Mouse (Mus musculus) C2C12 (cell line): ENCODE measurements around the gene Hrk. TPM values are rescaled to one million over a fixed set of nuclear protein-coding genes. Genes with fewer than 3 reads are reported as not detected.
A peak's percentile ranks its signal among the peaks of the same experiment; 100 is the strongest.

Source experiments
- H3K27me3 ChIP-seq: one replicate; pipeline ENCODE4 v1.6.1; 2011; ENCODE audit not compliant: control insufficient read depth, insufficient read depth, insufficient read length
- H3K36me3 ChIP-seq: one replicate; pipeline ENCODE4 v1.6.1; 2011; ENCODE audit not compliant: control insufficient read depth, insufficient read depth
- H3K4me3 ChIP-seq: one replicate; pipeline ENCODE4 v1.5.1; 2011; ENCODE audit warnings: mild to moderate bottlenecking, control low read depth; ENCODE audit not compliant: poor library complexity, insufficient read depth, severe bottlenecking
- H3K79me2 ChIP-seq: one replicate; pipeline ENCODE4 v1.6.1; 2011; ENCODE audit not compliant: control insufficient read depth, insufficient read depth
- H3K79me3 ChIP-seq: one replicate; pipeline ENCODE4 v1.6.1; 2011; ENCODE audit warnings: low read depth, control low read depth
- H3ac ChIP-seq: one replicate; pipeline ENCODE3; 2011; ENCODE audit warnings: low read depth; ENCODE audit not compliant: control insufficient read depth, insufficient read length
- CEBPB ChIP-seq: IDR thresholded peaks from one replicate; pipeline ENCODE4 v1.6.1; 2011; ENCODE audit warnings: low read depth, mild to moderate bottlenecking, control low read depth, moderate library complexity
- CTCF ChIP-seq: IDR thresholded peaks from one replicate; pipeline ENCODE4 v1.5.1; 2011; ENCODE audit not compliant: control insufficient read depth, insufficient read depth, insufficient read length
- FOSL1 ChIP-seq: IDR thresholded peaks from one replicate; pipeline ENCODE4 v1.8.0; 2011; ENCODE audit warnings: mild to moderate bottlenecking, low read length; ENCODE audit not compliant: poor library complexity, insufficient read depth, severe bottlenecking
- MAX ChIP-seq: IDR thresholded peaks from one replicate; pipeline ENCODE4 v1.6.1; 2011; ENCODE audit warnings: mild to moderate bottlenecking, control low read depth
- MYOD1 ChIP-seq: IDR thresholded peaks from one replicate; pipeline ENCODE4 v1.6.1; 2011; ENCODE audit warnings: low read depth; ENCODE audit not compliant: control insufficient read depth, insufficient read length
- MYOG ChIP-seq: IDR thresholded peaks from one replicate; pipeline ENCODE4 v1.6.1; 2011; ENCODE audit not compliant: control insufficient read depth, insufficient read length; ENCODE audit errors: extremely low read depth
- USF1 ChIP-seq: IDR thresholded peaks from one replicate; pipeline ENCODE4 v1.6.1; 2011; ENCODE audit warnings: low read depth, mild to moderate bottlenecking, control low read depth, moderate library complexity
- polyA plus RNA-seq: library from polyadenylated mRNA; unstranded; fragments of >200 nt; fragmentation: generic; extraction: Trizol; gene quantifications from one replicate; pipeline ENCODE4 v1.2.1, GENCODE M21; 2012; ENCODE audit warnings: missing spikeins

Hrk gene
- polyA plus RNA-seq, 1 experiment: not detected

DNA sequence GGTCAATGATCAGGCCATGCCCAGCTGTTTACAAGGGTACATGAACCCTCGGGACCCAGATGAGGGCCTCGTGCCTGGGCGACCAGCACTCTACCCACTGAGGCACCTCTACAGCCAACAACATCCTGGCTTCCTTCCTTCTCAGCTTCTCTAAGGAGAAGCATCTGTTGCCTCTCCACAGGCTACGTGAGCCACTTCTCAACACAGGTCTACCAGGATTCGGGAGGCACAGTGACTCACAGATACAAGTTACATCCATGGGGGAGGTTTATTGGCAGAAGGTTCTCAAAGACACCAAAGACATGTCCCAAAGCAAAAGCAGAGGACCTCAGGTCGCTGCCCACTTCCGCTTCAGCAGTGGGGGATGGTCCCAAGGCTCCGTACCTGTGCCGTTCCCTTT, 26.0 kb downstream of the Hrk start:
- H3K36me3 ChIP-seq: no peaks in the 10 kb centered on the region
- H3ac ChIP-seq: no peak overlapping the region
- peaks cover 85% of the 10 kb centered on the region for H3K27me3 ChIP-seq

GRCm38 (mm10) chr5:118192221-118192620, 27.8 kb downstream of the Hrk start:
- TF ChIP-seq CEBPB (no peak), MYOD1 (no peak), CTCF (no peak), FOSL1 (no peak), MAX (no peak), USF1 (no peak), MYOG (no peak)
- Histone ChIP-seq H3K79me2 (no peaks in the 10 kb centered on the region), H3K36me3 (no peaks in the 10 kb centered on the region), H3K4me3 (peak overlapping the region; percentile 6), H3K79me3 (no peaks in the 10 kb centered on the region), H3ac (no peak overlapping the region), H3K27me3 (peaks cover 84% of the 10 kb centered on the region)

More for the DNA sequence above, 26.0 kb downstream of the Hrk start:
- Histone ChIP-seq H3K79me2 (no peaks in the 10 kb centered on the region), H3K4me3 (no peak overlapping the region), H3K79me3 (no peaks in the 10 kb centered on the region)
- TF ChIP-seq MYOD1 (no peak), MYOG (no peak), USF1 (no peak), CTCF (no peak), MAX (no peak), FOSL1 (no peak), CEBPB (no peak)

- Histone ChIP-seq H3ac (no peak overlapping the region), H3K27me3 (peaks cover 63% of the 10 kb centered on the region), H3K36me3 (no peaks in the 10 kb centered on the region), H3K79me2 (no peaks in the 10 kb centered on the region), H3K79me3 (no peaks in the 10 kb centered on the region), H3K4me3 (no peak overlapping the region)
- no peak for TF ChIP-seq USF1
- TF ChIP-seq CEBPB: no peak
- TF ChIP-seq CTCF: no peak
- TF ChIP-seq MYOG: no peak
- TF ChIP-seq FOSL1: no peak
Observed at GRCm38 (mm10) chr5:118197421-118197820, 33.0 kb downstream of the Hrk start.

DNA sequence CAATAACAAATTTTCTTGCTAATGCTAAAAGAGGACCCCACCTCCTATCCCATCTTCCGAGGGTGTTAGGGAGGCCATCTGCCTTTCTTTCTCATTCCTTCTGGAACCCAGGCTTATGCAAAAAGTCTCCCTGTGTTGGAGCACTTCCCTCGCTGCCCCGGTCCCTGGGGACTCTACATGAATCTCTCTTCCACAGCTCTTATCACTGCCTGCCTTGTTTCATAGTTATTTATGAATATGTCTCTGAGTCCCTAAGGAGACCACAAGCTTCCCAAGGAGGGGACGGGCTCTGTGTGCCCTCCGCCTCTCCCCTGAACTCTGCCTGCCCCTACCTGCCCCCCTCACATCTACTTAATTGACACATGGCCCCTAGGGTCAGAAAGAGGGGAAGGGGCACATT, 35.2 kb downstream of the Hrk start:
- no peak overlapping the region for H3K4me3 ChIP-seq
- no peaks in the 10 kb centered on the region for H3K79me2 ChIP-seq
- H3K36me3 ChIP-seq: no peaks in the 10 kb centered on the region
- H3K79me3 ChIP-seq: no peaks in the 10 kb centered on the region
- H3ac ChIP-seq: no peak overlapping the region
- TF ChIP-seq MAX: no peak
- TF ChIP-seq MYOG: no peak
- TF ChIP-seq MYOD1: no peak
- TF ChIP-seq CTCF: no peak
- TF ChIP-seq CEBPB: no peak
- no peak for TF ChIP-seq USF1
- no peak for TF ChIP-seq FOSL1
- H3K27me3 ChIP-seq: peaks cover 46% of the 10 kb centered on the region

DNA sequence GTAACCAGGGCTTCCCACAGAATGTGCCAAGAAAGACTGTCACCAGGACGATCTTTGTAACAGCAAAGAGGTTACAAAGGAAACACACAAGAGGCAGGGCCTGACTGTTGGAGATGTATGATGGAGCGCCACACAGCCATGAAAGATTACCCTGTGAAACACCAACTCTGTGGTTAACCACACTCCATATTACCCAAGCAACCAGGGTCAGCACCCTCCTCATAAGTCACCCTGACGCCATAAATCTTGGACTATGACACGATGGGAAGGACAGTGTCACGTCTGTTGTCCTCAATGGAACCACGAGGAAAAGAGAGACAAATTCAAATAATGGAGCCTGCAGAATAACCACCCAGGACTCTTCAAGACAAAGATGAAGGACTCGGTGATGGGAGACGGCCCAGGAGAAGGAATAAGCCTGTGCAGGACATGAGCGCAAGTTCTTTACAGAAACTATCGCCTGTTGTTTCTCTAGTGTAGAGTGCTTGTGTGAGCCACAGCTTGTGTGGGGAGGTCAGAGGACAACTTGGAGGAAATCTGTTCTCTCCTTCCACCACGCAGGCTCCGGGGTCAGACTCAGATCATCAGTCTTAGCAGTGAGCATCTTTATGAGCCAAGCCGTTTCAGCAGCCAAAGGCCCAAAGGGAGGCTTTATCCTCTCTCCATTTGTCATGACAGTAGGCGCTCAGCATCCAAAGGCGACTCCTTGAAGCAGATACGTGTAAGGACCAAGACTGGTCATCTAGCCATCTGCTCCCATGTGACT, 40.4 kb downstream of the Hrk start:
- H3K79me3 ChIP-seq: no peaks in the 10 kb centered on the region
- peaks cover 42% of the 10 kb centered on the region for H3K27me3 ChIP-seq
- H3K79me2 ChIP-seq: no peaks in the 10 kb centered on the region
- H3K4me3 ChIP-seq: no peak overlapping the region
- no peaks in the 10 kb centered on the region for H3K36me3 ChIP-seq
- no peak overlapping the region for H3ac ChIP-seq
- TF ChIP-seq CEBPB (peak; percentile 32), MAX (no peak)

GRCm38 (mm10) chr5:118205852-118206251, 41.4 kb downstream of the Hrk start:
- H3K4me3 ChIP-seq: no peak overlapping the region
- no peaks in the 10 kb centered on the region for H3K79me3 ChIP-seq
- no peak overlapping the region for H3ac ChIP-seq
- H3K36me3 ChIP-seq: no peaks in the 10 kb centered on the region
- no peaks in the 10 kb centered on the region for H3K79me2 ChIP-seq
- TF ChIP-seq CEBPB (no peak), CTCF (no peak), FOSL1 (no peak)
- H3K27me3 ChIP-seq: peaks cover 34% of the 10 kb centered on the region
